In genomic region chr19:53578597-53579252, GRCm38 (mm10) we compare ENCODE assay signal across 8 mouse cellular contexts. TPM values are rescaled to one million over a fixed set of nuclear protein-coding genes. Genes with fewer than 3 reads are reported as not detected.
DNase-seq lines count a peak whose midpoint lies in the region; ATAC-seq and TF ChIP-seq lines count a peak whose summit lies in the region.

No protein-coding gene starts in this region.

- peak; percentile 90 for DNase-seq in CD4-positive, CD25-positive, alpha-beta regulatory T cell, adult 2 months (ENCODE audit: low read depth, low spot score)
- DNase-seq in adipocyte (ENCODE audit: low spot score), result peak; percentile 89
- DNase-seq in heart, adult 8-10 months (ENCODE audit: low spot score), result peak; percentile 63
- DNase-seq in liver, embryonic 11.5 days (ENCODE audit: low spot score), result peak; percentile 47
- peak; percentile 70 for DNase-seq in neural tube, embryonic 11.5 days (ENCODE audit: low spot score)
- peak; percentile 52 to 78 for DNase-seq in thymus, postnatal 10 days (ENCODE audit: low spot score in 2 of 2)

- no peaks in the 10 kb centered on the region for H3K9me3 ChIP-seq in kidney, embryonic 14.5 days (ENCODE audit: control insufficient read depth, low read length)
- no peaks in the 10 kb centered on the region for H3K9me3 ChIP-seq in liver, embryonic 11.5 days (ENCODE audit: control insufficient read depth, low read length)
- H3K9me3 ChIP-seq in neural tube, embryonic 11.5 days (ENCODE audit: control insufficient read depth, low read length), result no peaks in the 10 kb centered on the region

- 11% methylated on average over 8 of the region's 8 CpGs for WGBS in kidney, embryonic 14.5 days
- 12% methylated on average over 8 of the region's 8 CpGs for WGBS in liver, embryonic 11.5 days
- WGBS in neural tube, embryonic 11.5 days, result 14% methylated on average over 8 of the region's 8 CpGs

- peak; percentile 82 for TF ChIP-seq CTCF in cortical plate, adult 2 months (IDR thresholded peaks at IDR 0.05; ENCODE audit: extremely low read depth, insufficient read depth, low read length)

- ATAC-seq in kidney, embryonic 14.5 days (ENCODE audit: low FRiP score, low TSS enrichment), result 0 out of 2 replicates have a peak, but pooled peaks have one; percentile 46
- 0 out of 2 replicates have a peak, but pooled peaks have one; percentile 36 for ATAC-seq in liver, embryonic 11.5 days (replicated peaks; ENCODE audit: low FRiP score)
- ATAC-seq in neural tube, embryonic 11.5 days (ENCODE audit: insufficient read depth, low FRiP score, low TSS enrichment), result peak; percentile 55; the same call in 1 of the 2 replicates

- H3K4me3 ChIP-seq in cortical plate, adult 2 months (ENCODE audit: insufficient read depth, low read length), result no peak overlapping the region
- no peak overlapping the region for H3K4me3 ChIP-seq in kidney, embryonic 14.5 days (ENCODE audit: low read length)
- no peak overlapping the region for H3K4me3 ChIP-seq in liver, embryonic 11.5 days (ENCODE audit: low read depth, low read length)
- no peak overlapping the region for H3K4me3 ChIP-seq in neural tube, embryonic 11.5 days (ENCODE audit: low read depth, low read length)

- H3K4me2 ChIP-seq in kidney, embryonic 14.5 days (replicated peaks; ENCODE audit: low read depth, low read length), result no peak overlapping the region
- H3K4me2 ChIP-seq in liver, embryonic 11.5 days, result no peak overlapping the region
- no peak overlapping the region for H3K4me2 ChIP-seq in neural tube, embryonic 11.5 days (ENCODE audit: low read depth)

- H3K9ac ChIP-seq in kidney, embryonic 14.5 days (ENCODE audit: low read depth, low read length), result no peak overlapping the region
- H3K9ac ChIP-seq in liver, embryonic 11.5 days (ENCODE audit: low read depth, low read length), result no peak overlapping the region
- no peak overlapping the region for H3K9ac ChIP-seq in neural tube, embryonic 11.5 days (ENCODE audit: low read length)

- H3K36me3 ChIP-seq in kidney, embryonic 14.5 days (ENCODE audit: control insufficient read depth, insufficient read depth, low read length), result no peaks in the 10 kb centered on the region
- no peaks in the 10 kb centered on the region for H3K36me3 ChIP-seq in liver, embryonic 11.5 days (ENCODE audit: control insufficient read depth, insufficient read depth, low read length)
- no peaks in the 10 kb centered on the region for H3K36me3 ChIP-seq in neural tube, embryonic 11.5 days (ENCODE audit: control insufficient read depth, insufficient read depth, low read length)

- no peaks in the 10 kb centered on the region for H3K27me3 ChIP-seq in kidney, embryonic 14.5 days (ENCODE audit: control insufficient read depth, insufficient read depth, low read length)
- H3K27me3 ChIP-seq in liver, embryonic 11.5 days (replicated peaks; ENCODE audit: control insufficient read depth, insufficient read depth, low read length), result no peaks in the 10 kb centered on the region
- no peaks in the 10 kb centered on the region for H3K27me3 ChIP-seq in neural tube, embryonic 11.5 days (ENCODE audit: control insufficient read depth, insufficient read depth, low read length)

- H3K27ac ChIP-seq in cortical plate, adult 2 months (ENCODE audit: insufficient read depth, low read length), result no peak overlapping the region
- H3K27ac ChIP-seq in kidney, embryonic 14.5 days (ENCODE audit: low read depth, low read length), result no peak overlapping the region
- no peak overlapping the region for H3K27ac ChIP-seq in liver, embryonic 11.5 days (ENCODE audit: low read depth, low read length)
- no peak overlapping the region for H3K27ac ChIP-seq in neural tube, embryonic 11.5 days (ENCODE audit: low read depth, low read length)

- no peak for TF ChIP-seq POLR2A in cortical plate, adult 2 months (IDR thresholded peaks at IDR 0.05; ENCODE audit: extremely low read depth, insufficient read depth, low read length)

- H3K4me1 ChIP-seq in cortical plate, adult 2 months (ENCODE audit: control insufficient read depth, insufficient read depth, low read length), result no peaks in the 10 kb centered on the region
- H3K4me1 ChIP-seq in kidney, embryonic 14.5 days (ENCODE audit: control insufficient read depth, insufficient read depth, low read length), result no peaks in the 10 kb centered on the region
- H3K4me1 ChIP-seq in liver, embryonic 11.5 days (replicated peaks; ENCODE audit: control insufficient read depth, insufficient read depth, low read length), result no peaks in the 10 kb centered on the region; the same call in 1 of the 2 replicates
- no peaks in the 10 kb centered on the region for H3K4me1 ChIP-seq in neural tube, embryonic 11.5 days (ENCODE audit: control insufficient read depth, insufficient read depth, low read length)

RNA-seq across cellular contexts. Expression of gene Nutf2-ps1, which starts 10.1 kb away (rescaled TPM):
- polyA plus RNA-seq in cortical plate, adult 2 months (2012; rRNA removed), result 24.4 and 26.5 TPM in 2 replicates
- total RNA-seq in heart, adult 8-10 months (2022), result 100 to 1,000 TPM in 1 of 4 experiments, 10 to 100 TPM in 3; 72.8 to 105 (median 87.4) TPM
- 431 and 486 TPM in 2 replicates for polyA plus RNA-seq in kidney, embryonic 14.5 days (2014; fragmentation: Nextera tagmentation; extraction: Ambion mirVana)
- polyA plus RNA-seq in liver, embryonic 11.5 days (2014; fragmentation: Nextera tagmentation; extraction: Ambion mirVana), result 400 and 410 TPM in 2 replicates
- 397 and 400 TPM in 2 replicates for polyA plus RNA-seq in neural tube, embryonic 11.5 days (2014; fragmentation: Nextera tagmentation; extraction: Ambion mirVana)

RNA-seq across cellular contexts. Expression of gene Smc3, which starts 21.5 kb away (rescaled TPM):
- 21.6 and 23.1 TPM in 2 replicates for polyA plus RNA-seq in cortical plate, adult 2 months (2012; rRNA removed)
- 10 to 100 TPM; 16.0 to 23.4 (median 21.1) TPM for total RNA-seq in heart, adult 8-10 months (2022)
- 80.2 and 83.5 TPM in 2 replicates for polyA plus RNA-seq in kidney, embryonic 14.5 days (2014; fragmentation: Nextera tagmentation; extraction: Ambion mirVana)
- polyA plus RNA-seq in liver, embryonic 11.5 days (2014; fragmentation: Nextera tagmentation; extraction: Ambion mirVana), result 80.6 and 82.5 TPM in 2 replicates
- 84.5 and 90.1 TPM in 2 replicates for polyA plus RNA-seq in neural tube, embryonic 11.5 days (2014; fragmentation: Nextera tagmentation; extraction: Ambion mirVana)

RNA-seq across cellular contexts. Expression of gene Dusp5, which starts 49.8 kb away (rescaled TPM):
- 10.4 and 11.8 TPM in 2 replicates for polyA plus RNA-seq in cortical plate, adult 2 months (2012; rRNA removed)
- total RNA-seq in heart, adult 8-10 months (2022), result 1 to 10 TPM; 3.1 to 5.6 (median 4.2) TPM
- 11.3 and 15.6 TPM in 2 replicates for polyA plus RNA-seq in kidney, embryonic 14.5 days (2014; fragmentation: Nextera tagmentation; extraction: Ambion mirVana)
- polyA plus RNA-seq in liver, embryonic 11.5 days (2014; fragmentation: Nextera tagmentation; extraction: Ambion mirVana), result 6.7 TPM in 2 replicates
- polyA plus RNA-seq in neural tube, embryonic 11.5 days (2014; fragmentation: Nextera tagmentation; extraction: Ambion mirVana), result 5.0 and 5.4 TPM in 2 replicates

Comparison
In these comparisons a context has a peak if more than half of its experiments do, and no peak if none do; other contexts are left out.
1. RNA of gene Nutf2-ps1, which starts 10.1 kb away (polyA plus RNA-seq): 431 to 486 TPM in kidney, embryonic 14.5 days, 400 to 410 TPM in liver, embryonic 11.5 days and 397 to 400 TPM in neural tube, embryonic 11.5 days; 24.4 to 26.5 TPM in cortical plate, adult 2 months; every median in the first group is over 10 times any median in the second.
2. Peak in every context shown above with its lines, with median percentiles within 50 percentile points of each other: DNase-seq and ATAC-seq.